Mouse (Mus musculus) G1E (cell line): Measurements from ENCODE around the gene Tet2.

Source experiments
- CTCF ChIP-seq: IDR thresholded peaks from 2 replicates; pipeline ENCODE4 v1.5.1; 2012; ENCODE audit warnings: low read depth, low read length, inconsistent platforms, mixed read lengths
- GATA1 ChIP-seq: IDR thresholded peaks from 2 replicates; pipeline ENCODE4 v1.6.1; 2012; ENCODE audit warnings: borderline replicate concordance, low read length, inconsistent platforms, mixed read lengths
- GATA2 ChIP-seq: IDR thresholded peaks from 2 replicates; pipeline ENCODE4 v1.6.1; 2012; ENCODE audit warnings: low read depth, low read length, inconsistent platforms, borderline replicate concordance
- POLR2AphosphoS5 ChIP-seq: IDR thresholded peaks from 2 replicates; pipeline ENCODE4 v1.6.1; 2012; ENCODE audit warnings: low read depth, low read length, inconsistent platforms; ENCODE audit not compliant: insufficient replicate concordance
- TAL1 ChIP-seq: conservative IDR thresholded peaks from 2 replicates; pipeline ENCODE4 v1.6.1; 2012; ENCODE audit warnings: low read depth, low read length, inconsistent platforms, mixed read lengths

- TF ChIP-seq CTCF (no peak), GATA1 (no peak), TAL1 (no peak), GATA2 (no peak), POLR2AphosphoS5 (no peak)
These were observed 36.6 kb upstream of the Tet2 start for GRCm38 (mm10) chr3:133581541-133581940.
